Mouse (Mus musculus) regulatory T cell (primary cell): ENCODE results near the gene Zcchc24.

ENCODE experiments used
- in situ Hi-C: fragments of 300-600 bp; cut with MboI, MseI; formaldehyde crosslinking; loops from one replicate; pipeline ENCODE4 v1.15.1; 2025; ENCODE audit warnings: high pct_unique_total_duplicates

Gene Zcchc24

DNA sequence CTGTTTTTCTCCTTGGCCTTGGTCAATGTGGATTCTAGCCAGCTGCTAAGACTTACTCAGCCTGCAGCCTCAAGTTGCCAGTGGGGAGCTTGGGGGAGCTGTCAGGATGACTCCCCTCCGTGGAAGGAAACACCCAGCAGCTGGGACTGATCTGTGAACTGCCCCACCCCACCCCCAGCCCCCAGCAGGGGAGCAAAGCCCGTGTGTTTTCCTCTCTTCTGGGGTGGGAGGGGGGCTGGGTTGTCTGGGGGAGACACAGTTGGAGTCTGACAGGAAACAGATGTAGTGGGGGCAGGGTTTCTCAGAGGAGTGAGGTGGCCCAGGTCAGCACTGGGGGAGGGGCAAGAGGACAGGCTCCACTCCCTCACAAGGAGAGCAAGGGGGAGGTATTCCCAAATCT, 50.4 kb downstream of the Zcchc24 start:
- in situ Hi-C loops, result no loop called here

DNA sequence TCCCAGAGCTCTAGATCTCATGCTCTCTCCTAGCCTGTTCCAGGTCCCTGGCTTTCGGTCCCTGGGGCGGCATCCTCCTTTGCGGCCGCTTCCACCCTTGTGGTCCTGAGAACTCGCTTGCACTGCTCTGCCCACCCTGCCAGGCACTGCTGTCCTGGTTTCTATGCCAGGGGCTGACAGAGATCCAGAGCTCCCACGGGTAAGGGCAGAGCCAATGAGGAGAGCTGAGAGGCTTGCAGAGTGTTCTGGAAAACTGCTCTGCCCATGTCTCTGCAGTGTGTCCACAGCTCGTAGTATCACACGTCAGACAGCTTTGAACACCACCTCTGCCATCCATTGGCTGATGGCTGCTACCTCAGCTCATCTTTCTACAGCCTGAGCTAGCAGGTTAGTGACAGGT, 51.1 kb downstream of the Zcchc24 start:
- in situ Hi-C loops, result no loop called here

- in situ Hi-C loops, result no loop called here
Measured at GRCm38 (mm10) chr14:25716528-25716927, 52.3 kb downstream of the Zcchc24 start.

DNA sequence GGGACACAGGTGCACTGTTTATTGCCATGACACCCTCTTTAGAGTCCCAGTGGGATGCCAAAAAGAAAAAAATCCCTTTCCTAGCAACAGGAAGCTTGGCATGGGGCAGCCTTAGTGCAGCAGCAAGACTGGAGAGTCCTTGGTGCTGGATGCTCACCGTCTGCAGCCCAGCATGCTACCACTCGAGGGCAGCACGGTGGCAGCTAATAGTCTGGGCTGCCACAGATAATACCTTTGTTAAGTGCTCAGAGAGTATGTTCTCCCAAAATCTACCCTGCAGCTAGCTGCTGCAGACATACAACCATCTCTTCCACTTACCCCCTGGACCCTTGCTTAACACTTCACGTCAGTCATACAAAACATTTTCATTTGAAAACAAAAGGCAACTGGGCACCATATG, 55.4 kb downstream of the Zcchc24 start:
- in situ Hi-C loops, result no loop called here

GRCm38 (mm10) chr14:25711602-25712001, 57.2 kb downstream of the Zcchc24 start:
- in situ Hi-C loops, result no loop called here

DNA sequence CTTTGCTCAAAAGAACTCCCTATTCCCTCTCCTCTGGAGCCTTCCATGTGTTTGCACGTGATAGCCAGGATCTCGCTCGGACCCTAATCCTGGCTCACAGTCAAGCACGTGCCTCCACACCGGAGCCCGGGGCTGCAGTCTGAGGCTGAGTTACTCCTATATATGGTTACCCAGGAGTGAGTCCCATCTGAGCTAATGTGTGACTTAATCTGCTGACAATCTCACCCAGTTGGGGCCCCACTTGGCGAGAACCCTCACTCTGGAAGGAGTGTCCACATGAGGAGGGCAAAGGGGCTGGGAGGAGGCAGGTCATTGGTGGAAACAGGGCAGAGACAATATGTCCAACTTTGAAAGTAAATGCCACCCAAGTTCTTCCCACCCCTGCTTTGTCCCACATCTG, 57.7 kb downstream of the Zcchc24 start:
- in situ Hi-C loops, result no loop called here

DNA sequence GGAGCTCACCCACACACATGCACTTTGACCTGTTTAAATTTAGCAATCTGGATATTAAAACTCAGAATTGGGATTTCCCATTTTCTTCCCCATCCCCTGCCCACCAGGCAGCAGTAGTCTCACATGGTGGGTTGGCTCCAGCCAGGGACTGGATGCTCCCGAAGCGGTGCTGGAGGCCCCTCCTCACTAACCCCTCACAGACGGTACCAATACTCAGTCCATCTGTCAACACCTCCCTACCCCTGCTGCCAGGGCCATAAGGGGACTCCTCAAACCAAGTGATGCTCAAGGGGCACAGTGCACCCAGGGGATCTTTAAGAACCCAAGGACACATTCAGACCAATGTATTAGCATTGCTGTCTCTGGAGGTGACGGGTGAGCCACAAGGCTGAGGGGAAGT, 58.2 kb downstream of the Zcchc24 start:
- in situ Hi-C loops, result no loop called here

GRCm38 (mm10) chr14:25710073-25710472, 58.8 kb downstream of the Zcchc24 start:
- in situ Hi-C loops, result no loop called here

GRCm38 (mm10) chr14:25708917-25709316, 59.9 kb downstream of the Zcchc24 start:
- in situ Hi-C loops, result no loop called here

GRCm38 (mm10) chr14:25708451-25708850, 60.4 kb downstream of the Zcchc24 start:
- in situ Hi-C loops, result no loop called here

GRCm38 (mm10) chr14:25707691-25708181, 61.1 kb downstream of the Zcchc24 start:
- in situ Hi-C loops, result no loop called here

- in situ Hi-C loops, result no loop called here
Measured at GRCm38 (mm10) chr14:25701986-25702385, 66.9 kb downstream of the Zcchc24 start.

GRCm38 (mm10) chr14:25696356-25696755, 72.5 kb downstream of the Zcchc24 start:
- in situ Hi-C loops, result no loop called here

DNA sequence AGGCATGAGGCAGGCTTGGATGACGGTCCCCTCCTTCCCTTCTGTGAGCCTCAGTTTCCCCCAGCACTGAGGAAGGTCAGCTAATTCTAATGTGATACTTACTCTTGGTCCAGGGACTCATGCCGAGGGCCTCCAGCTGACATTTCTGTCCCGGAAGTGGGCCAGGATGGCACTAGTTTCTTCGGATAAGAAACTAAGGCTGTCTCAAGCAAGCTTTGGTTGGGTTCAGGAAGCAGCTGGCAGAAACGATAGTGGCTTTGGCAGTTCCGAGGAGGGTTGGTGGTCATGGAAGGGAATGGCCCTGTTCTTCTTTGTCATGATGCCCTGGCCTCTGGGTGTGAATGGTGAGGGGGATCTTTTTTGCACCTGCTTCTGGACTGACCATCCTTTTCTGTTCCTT, 73.8 kb downstream of the Zcchc24 start:
- in situ Hi-C loops, result no loop called here

- in situ Hi-C loops, result no loop called here
Measured at GRCm38 (mm10) chr14:25694569-25694897, 74.3 kb downstream of the Zcchc24 start.

DNA sequence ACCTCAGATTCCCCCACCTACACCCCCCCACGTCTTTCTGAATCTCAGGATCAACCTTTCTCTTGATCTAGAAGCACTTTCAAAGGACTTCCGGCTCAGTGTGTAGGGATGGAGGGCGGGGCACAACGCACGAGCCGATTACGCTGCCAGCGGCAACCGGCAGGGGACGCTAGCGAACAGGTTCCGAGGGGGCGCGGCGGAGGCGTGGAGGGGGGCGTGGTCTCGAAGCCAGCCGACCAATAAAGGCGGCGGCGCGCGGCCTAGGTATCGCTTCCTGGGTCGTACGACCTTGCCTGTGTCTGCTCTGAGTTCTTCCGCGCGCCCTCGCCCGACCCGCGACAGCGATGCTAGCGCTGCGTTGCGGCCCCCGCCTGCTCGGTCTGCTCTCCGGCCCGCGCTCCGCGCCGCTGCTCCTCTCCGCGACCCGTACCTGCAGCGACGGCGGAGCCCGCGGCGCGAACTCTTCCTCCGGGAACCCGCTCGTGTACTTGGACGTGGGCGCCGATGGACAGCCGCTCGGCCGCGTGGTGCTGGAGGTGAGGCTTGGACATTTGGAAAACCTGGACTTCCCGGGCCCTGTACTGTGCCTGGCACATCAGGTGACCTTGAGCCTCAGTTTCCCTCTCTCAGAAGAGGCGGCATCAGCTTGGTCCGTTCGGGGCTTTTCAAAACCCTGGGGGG, 74.8 kb downstream of the Zcchc24 start, which contains the start of gene Ppif:
TSS of gene Ppif (plus strand) at position 267 of the 681 bp plus-strand sequence.
- in situ Hi-C loops, result no loop called here

- in situ Hi-C loops, result no loop called here
Measured at GRCm38 (mm10) chr14:25693271-25693887, 75.5 kb downstream of the Zcchc24 start.

DNA sequence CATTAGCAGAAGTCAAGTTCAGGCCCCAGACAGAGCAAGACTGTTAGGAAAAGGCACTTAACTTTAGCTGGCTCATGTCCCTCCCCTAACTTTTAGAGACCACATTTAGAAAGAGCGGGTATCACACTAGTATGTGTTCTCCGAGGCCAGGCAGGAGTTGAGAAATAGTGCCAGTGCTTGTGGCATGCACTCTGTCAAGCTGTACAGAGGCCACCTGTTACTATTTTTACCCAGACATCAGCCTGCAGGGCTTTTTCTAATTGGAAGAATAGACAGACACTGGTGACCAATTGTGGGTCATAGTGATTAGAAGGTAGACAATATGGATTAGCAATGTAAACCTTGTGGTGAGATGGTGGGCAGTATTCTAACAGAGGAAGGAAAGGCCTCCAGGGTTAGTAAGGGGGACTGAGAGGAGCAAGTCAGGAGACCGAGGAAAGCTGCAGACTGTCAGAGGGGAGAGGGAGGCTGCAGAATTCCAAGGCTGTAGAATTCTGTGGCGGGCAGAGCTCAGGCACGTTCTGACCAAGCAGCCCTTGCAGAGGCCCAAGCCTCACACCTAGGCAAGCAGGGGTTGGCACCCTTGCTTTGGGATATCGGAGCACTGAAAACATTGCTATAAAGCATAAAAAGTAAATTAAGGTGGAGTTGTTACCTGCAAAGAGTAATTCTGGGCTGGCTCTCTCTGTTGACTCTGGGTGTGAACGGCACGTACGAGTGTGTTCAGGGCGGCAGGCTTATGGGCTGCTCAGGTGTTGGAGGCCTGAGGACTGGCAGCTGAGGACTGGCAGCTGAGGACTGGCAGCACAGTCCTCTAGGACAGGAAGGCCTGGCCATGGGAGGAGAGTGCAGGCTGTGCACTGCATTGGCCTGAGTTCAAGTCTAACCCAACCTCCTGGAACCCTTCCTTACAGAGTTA, 81.6 kb downstream of the Zcchc24 start:
- in situ Hi-C loops, result no loop called here

- in situ Hi-C loops, result no loop called here
Measured at GRCm38 (mm10) chr14:25686216-25686945, 82.5 kb downstream of the Zcchc24 start.

DNA sequence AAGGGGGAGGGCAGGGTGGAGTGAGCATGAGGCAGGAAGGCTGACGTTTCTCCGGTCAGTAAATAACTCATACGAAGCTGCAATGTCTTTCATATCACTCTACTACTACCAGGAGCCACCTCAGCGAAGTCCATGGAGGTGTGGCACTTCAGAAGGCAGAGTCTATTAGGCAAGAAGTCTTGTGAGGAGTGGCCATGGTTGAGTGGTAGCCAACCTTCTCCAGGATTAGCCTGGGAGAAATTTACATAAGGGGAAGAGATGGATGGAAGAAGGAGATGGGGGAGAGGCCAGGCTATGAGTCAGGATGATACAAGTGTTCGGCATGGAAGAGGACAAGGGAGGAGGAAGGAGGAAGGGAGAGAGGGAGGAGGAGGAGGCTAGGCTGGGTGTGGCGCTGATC, 86.8 kb downstream of the Zcchc24 start:
- in situ Hi-C loops, result no loop called here

GRCm38 (mm10) chr14:25679625-25680024, 89.2 kb downstream of the Zcchc24 start:
- in situ Hi-C loops, result no loop called here

DNA sequence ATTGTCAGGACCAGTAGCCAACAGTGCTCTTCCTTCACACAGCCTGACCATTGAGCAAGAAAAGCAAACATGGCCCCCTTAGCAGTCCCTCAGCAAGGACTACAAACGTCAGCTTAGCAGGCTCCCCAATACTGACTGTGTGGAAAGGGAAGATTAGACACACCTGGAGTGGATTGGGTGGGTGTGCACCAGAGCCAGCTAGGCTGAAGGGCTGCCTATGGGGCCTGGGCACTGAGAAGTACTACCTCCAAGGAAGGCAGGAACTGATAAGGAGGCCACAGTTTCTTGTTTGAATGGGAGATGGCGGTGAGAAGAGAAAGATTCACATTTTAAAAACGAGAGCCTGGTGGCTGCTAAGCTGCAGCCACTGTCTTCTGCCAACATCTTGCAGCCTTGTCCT, 101.3 kb downstream of the Zcchc24 start:
- in situ Hi-C loops, result no loop called here
